Mouse (Mus musculus): ENCODE measurements around the gene Cadm2.

- TF ChIP-seq GATA1 (IDR thresholded peaks at IDR 0.05; ENCODE audit: low read length) = no peak
- TF ChIP-seq TAL1 (IDR thresholded peaks at IDR 0.05; ENCODE audit: low read length) = no peak
These were observed 531.0 kb downstream of the Cadm2 start for GRCm38 (mm10) chr16:67089747-67090146.
